Mouse (Mus musculus) liver, embryonic 14.5 days (tissue): ENCODE results near the gene Taf4. TPM values are rescaled to one million over a fixed set of nuclear protein-coding genes. Genes with fewer than 3 reads are reported as not detected.

Experiments
- ATAC-seq: fragments of 200-750 bp; cut with Nextera tagmentation; 2 replicates; pipeline ENCODE4 v1.8.0; 2017; ENCODE audit warnings: moderate number of reproducible peaks, mild to moderate bottlenecking, moderate library complexity; ENCODE audit not compliant: insufficient read depth
- DNase-seq, 3 experiments: peaks; one replicate each; pipeline ENCODE4 v3.0.0-alpha.2; 2012 to 2013; ENCODE audit warnings: low read depth in 3 of 3, low spot score in 3 of 3
- H3K27ac ChIP-seq: fragments of 300-500 bp; sonication (generic); 2 replicates; pipeline ENCODE4 v1.5.1; 2014; ENCODE audit warnings: moderate library complexity, mild to moderate bottlenecking, control low read depth, inconsistent platforms
- H3K27me3 ChIP-seq: fragments of 300-500 bp; sonication (generic); 2 replicates; pipeline ENCODE4 v1.6.1; 2014; ENCODE audit warnings: mild to moderate bottlenecking, low read length, moderate library complexity; ENCODE audit not compliant: control insufficient read depth, insufficient read depth
- H3K36me3 ChIP-seq: fragments of 300-500 bp; sonication (generic); replicated peaks from 2 replicates; pipeline ENCODE4 v1.6.1; 2014; ENCODE audit warnings: low read depth; ENCODE audit not compliant: control insufficient read depth, insufficient read depth
- H3K4me1 ChIP-seq, 2 experiments: fragments of 200-500 bp in 1 of 2; fragments of 300-500 bp in 1 of 2; sonication (generic) in 1 of 2; replicated peaks; 2 replicates each; pipeline ENCODE4 v1.6.1; 2012 to 2014; ENCODE audit warnings: antibody characterized with exemption in 1 of 2, inconsistent platforms in 1 of 2, low read length in 1 of 2; ENCODE audit not compliant: control insufficient read depth in 2 of 2, insufficient read depth in 2 of 2
- H3K4me2 ChIP-seq: fragments of 300-500 bp; sonication (generic); 2 replicates; pipeline ENCODE4 v1.6.1; 2014; ENCODE audit warnings: low read depth, mild to moderate bottlenecking, control low read depth, moderate library complexity
- H3K4me3 ChIP-seq, 2 experiments: fragments of 200-500 bp in 1 of 2; fragments of 300-500 bp in 1 of 2; sonication (generic) in 1 of 2; 2 replicates each; pipeline ENCODE4 v1.5.1; 2012 to 2014; ENCODE audit warnings: low read depth in 2 of 2, low read length in 2 of 2, mild to moderate bottlenecking in 2 of 2, control low read depth in 1 of 2, inconsistent platforms in 1 of 2, moderate library complexity in 1 of 2; ENCODE audit not compliant: insufficient read depth in 1 of 2
- H3K9ac ChIP-seq: fragments of 300-500 bp; sonication (generic); replicated peaks from 2 replicates; pipeline ENCODE4 v1.6.1; 2014; ENCODE audit warnings: mild to moderate bottlenecking, control low read depth, moderate library complexity
- H3K9me3 ChIP-seq: fragments of 300-500 bp; sonication (generic); 2 replicates; pipeline ENCODE4 v1.6.1; 2016; ENCODE audit warnings: low read length, mixed read lengths; ENCODE audit not compliant: control insufficient read depth
- CTCF ChIP-seq: IDR thresholded peaks from 2 replicates; pipeline ENCODE4 v1.5.1; 2016; ENCODE audit warnings: antibody characterized with exemption, low read depth, control low read depth
- EP300 ChIP-seq: IDR thresholded peaks from 2 replicates; pipeline ENCODE4 v1.6.1; 2016; ENCODE audit warnings: antibody characterized with exemption, low read depth
- WGBS: fragments of 180-500 bp; shearing (Covaris S2); extraction: QIAGEN DNeasy Blood & Tissue Kit; methylation state at CpG from one replicate; pipeline ENCODE4 v1.1.7; 2014; ENCODE audit not compliant: insufficient replicate concordance; 5-methylcytosine and 5-hydroxymethylcytosine counted together
- polyA plus RNA-seq, 2 experiments: library from polyadenylated mRNA; depleted of rRNA in 1 of 2; stranded (reverse) in 1 of 2; unstranded in 1 of 2; fragments of >200 nt; fragmentation: Nextera tagmentation in 1 of 2; extraction: Ambion mirVana in 1 of 2; gene quantifications; 2 replicates each; pipeline versions ENCODE4 v1.2.1 to v1.2.3; 2012 to 2014

The Taf4 gene
- polyA plus RNA-seq, 2 experiments, result 2.3 to 5.7 TPM

GRCm38 (mm10) chr2:179920042-179920441 lies 56.4 kb downstream of the Taf4 start:
- no peaks in the 10 kb centered on the region for H3K9me3 ChIP-seq
- no peak for ATAC-seq
- no peak overlapping the region for H3K9ac ChIP-seq
- H3K4me1 ChIP-seq, result no peaks in the 10 kb centered on the region
- H3K36me3 ChIP-seq, result peaks cover 30% of the 10 kb centered on the region
- no peak overlapping the region for H3K27ac ChIP-seq
- TF ChIP-seq EP300, result no peak
- no peak for TF ChIP-seq CTCF
- DNase-seq, result no peak
- H3K27me3 ChIP-seq, result no peaks in the 10 kb centered on the region
- H3K4me3 ChIP-seq, result no peak overlapping the region
- H3K4me2 ChIP-seq, result no peak overlapping the region
- WGBS, result 78% methylated on average over 4 of the region's 4 CpGs

- H3K4me1 ChIP-seq, result no peaks in the 10 kb centered on the region
- H3K9me3 ChIP-seq, result no peaks in the 10 kb centered on the region
- ATAC-seq (peak; percentile 46; the same call in 1 of the 2 replicates), DNase-seq (peak in 2 of 3 experiments; percentile 9 to 18)
- no peak overlapping the region for H3K27ac ChIP-seq
- peaks cover 33% of the 10 kb centered on the region for H3K36me3 ChIP-seq
- no peak overlapping the region for H3K9ac ChIP-seq
- H3K4me2 ChIP-seq, result no peak overlapping the region
- TF ChIP-seq CTCF (peak; percentile 84), EP300 (no peak)
- H3K27me3 ChIP-seq, result no peaks in the 10 kb centered on the region
- H3K4me3 ChIP-seq, result no peak overlapping the region
- 44% methylated on average over 5 of the region's 5 CpGs for WGBS
These were observed 59.4 kb downstream of the Taf4 start for GRCm38 (mm10) chr2:179916877-179917673.

GRCm38 (mm10) chr2:179914246-179914645 lies 62.2 kb downstream of the Taf4 start:
- Histone ChIP-seq H3K27ac (no peak overlapping the region), H3K9ac (no peak overlapping the region), H3K4me2 (no peak overlapping the region), H3K9me3 (no peaks in the 10 kb centered on the region), H3K36me3 (peaks cover 16% of the 10 kb centered on the region), H3K27me3 (no peaks in the 10 kb centered on the region), H3K4me1 (no peaks in the 10 kb centered on the region), H3K4me3 (no peak overlapping the region)
- TF ChIP-seq CTCF (peak; percentile 53), EP300 (no peak)
- DNase-seq (no peak), ATAC-seq (no peak)
- 67% methylated on average over 2 of the region's 2 CpGs for WGBS

- 87% methylated on average over 15 of the region's 15 CpGs for WGBS
These were observed 63.1 kb downstream of the Taf4 start for GRCm38 (mm10) chr2:179913349-179913748.

GRCm38 (mm10) chr2:179912911-179913310 lies 63.5 kb downstream of the Taf4 start:
- no peak for DNase-seq
- no peaks in the 10 kb centered on the region for H3K9me3 ChIP-seq
- peaks cover 16% of the 10 kb centered on the region for H3K36me3 ChIP-seq
- H3K9ac ChIP-seq, result no peak overlapping the region
- no peak overlapping the region for H3K4me2 ChIP-seq
- no peak overlapping the region for H3K4me3 ChIP-seq
- no peak overlapping the region for H3K27ac ChIP-seq
- H3K27me3 ChIP-seq, result no peaks in the 10 kb centered on the region
- H3K4me1 ChIP-seq, result no peaks in the 10 kb centered on the region
- TF ChIP-seq CTCF (no peak), EP300 (no peak)
- WGBS, result 83% methylated on average over 12 of the region's 12 CpGs
- ATAC-seq, result no peak

More at GRCm38 (mm10) chr2:179913349-179913748, 63.1 kb downstream of the Taf4 start:
- TF ChIP-seq EP300 (no peak), CTCF (no peak)
- no peaks in the 10 kb centered on the region for H3K9me3 ChIP-seq
- DNase-seq (no peak), ATAC-seq (no peak)
- no peaks in the 10 kb centered on the region for H3K4me1 ChIP-seq
- H3K27ac ChIP-seq, result no peak overlapping the region
- no peak overlapping the region for H3K4me2 ChIP-seq
- no peaks in the 10 kb centered on the region for H3K27me3 ChIP-seq
- peaks cover 16% of the 10 kb centered on the region for H3K36me3 ChIP-seq
- no peak overlapping the region for H3K9ac ChIP-seq
- H3K4me3 ChIP-seq, result no peak overlapping the region
